Mouse (Mus musculus): ENCODE results near the gene Togaram2.

- no peak for TF ChIP-seq CTCF (conservative IDR thresholded peaks at IDR 0.05; ENCODE audit: insufficient read depth, insufficient read length, low read depth, low read length)
- TF ChIP-seq POLR2A (IDR thresholded peaks at IDR 0.05; ENCODE audit: low read depth, low read length): no peak
Observed at GRCm38 (mm10) chr17:71760536-71760935, 87.5 kb downstream of the Togaram2 start.
